Mouse (Mus musculus) liver, adult 2 months (tissue): ENCODE results near the gene Kcp. TPM values are rescaled to one million over a fixed set of nuclear protein-coding genes. Genes with fewer than 3 reads are reported as not detected.

ENCODE experiments used
- DNase-seq: peaks from one replicate; pipeline ENCODE4 v3.0.0-alpha.2; 2011; ENCODE audit warnings: low read depth, low spot score; ENCODE audit errors: extremely low read depth
- H3K27ac ChIP-seq: fragments of 200-500 bp; replicated peaks from 2 replicates; pipeline ENCODE4 v1.5.1; 2012; ENCODE audit warnings: low read depth, mild to moderate bottlenecking, control low read depth, inconsistent platforms, low read length; ENCODE audit not compliant: insufficient read depth
- H3K27me3 ChIP-seq: fragments of 200-500 bp; 2 replicates; pipeline ENCODE4 v1.6.1; 2012; ENCODE audit warnings: mild to moderate bottlenecking, moderate library complexity, low read length, inconsistent platforms; ENCODE audit not compliant: control insufficient read depth, insufficient read depth
- H3K36me3 ChIP-seq: fragments of 200-500 bp; 2 replicates; pipeline ENCODE4 v1.6.1; 2012; ENCODE audit warnings: low read length, inconsistent platforms; ENCODE audit not compliant: control insufficient read depth, insufficient read depth
- H3K4me1 ChIP-seq: fragments of 200-500 bp; 2 replicates; pipeline ENCODE4 v1.6.1; 2011; ENCODE audit warnings: low read length; ENCODE audit not compliant: control insufficient read depth, insufficient read depth
- H3K4me3 ChIP-seq: fragments of 200-500 bp; 2 replicates; pipeline ENCODE4 v1.5.1; 2011; ENCODE audit warnings: low read depth, mild to moderate bottlenecking, control low read depth, low read length, moderate library complexity; ENCODE audit not compliant: insufficient read depth
- H3K79me2 ChIP-seq: fragments of 200-500 bp; 2 replicates; pipeline ENCODE4 v1.6.1; 2012; ENCODE audit warnings: inconsistent platforms, mild to moderate bottlenecking, low read length, moderate library complexity; ENCODE audit not compliant: control insufficient read depth, insufficient read depth
- H3K9ac ChIP-seq: fragments of 200-500 bp; 2 replicates; pipeline ENCODE4 v1.6.1; 2012; ENCODE audit warnings: low read depth, mild to moderate bottlenecking, control low read depth, inconsistent platforms, low read length
- CTCF ChIP-seq: fragments of 200-500 bp; IDR thresholded peaks from 2 replicates; pipeline ENCODE4 v1.5.1; 2011; ENCODE audit warnings: low read depth, low read length, control low read depth
- POLR2A ChIP-seq: fragments of 200-500 bp; IDR thresholded peaks from 2 replicates; pipeline ENCODE4 v1.6.1; 2011; ENCODE audit warnings: low read length, control low read depth; ENCODE audit not compliant: insufficient read depth; ENCODE audit errors: extremely low read depth
- WGBS: fragments of 180-500 bp; shearing (Covaris S2); methylation state at CpG from one replicate; pipeline ENCODE4 v1.1.7; 2018; 5-methylcytosine and 5-hydroxymethylcytosine counted together
- polyA plus RNA-seq: library from polyadenylated mRNA; depleted of rRNA; stranded (reverse); fragments of >200 nt; gene quantifications from 2 replicates; pipeline ENCODE4 v1.2.3, GENCODE M21; 2012; rRNA removed
- total RNA-seq: library from RNA; depleted of rRNA; stranded (reverse); fragments of >200 nt; gene quantifications from 2 replicates; pipeline ENCODE4 v1.2.3, GENCODE M21; 2014; rRNA removed

Gene Kcp
- total and polyA plus RNA-seq, 2 experiments, result 1.8 to 10.2 TPM

DNA sequence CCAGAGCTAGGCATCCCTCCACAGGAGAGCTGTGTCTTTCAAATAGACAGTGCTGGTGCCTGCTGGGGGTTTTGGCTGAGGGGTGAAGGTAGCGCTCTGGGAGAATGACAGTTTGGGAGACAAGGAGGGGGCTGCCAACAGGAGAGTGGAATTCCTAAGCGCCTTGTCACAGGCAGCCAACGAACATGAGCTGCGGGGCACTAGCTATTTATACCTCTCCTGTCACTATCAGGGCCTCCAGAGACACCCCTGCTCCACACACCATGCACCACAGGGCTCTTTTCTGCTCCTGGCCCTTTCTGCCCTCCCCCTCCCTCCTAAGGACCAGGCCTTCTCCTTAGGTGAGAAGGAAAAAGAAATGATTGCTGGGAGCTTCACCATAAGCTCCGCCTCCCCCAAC lies 76.3 kb downstream of the Kcp start:
- H3K79me2 ChIP-seq, result no peaks in the 10 kb centered on the region
- H3K27me3 ChIP-seq, result peaks cover 14% of the 10 kb centered on the region
- no peaks in the 10 kb centered on the region for H3K36me3 ChIP-seq
- 66% methylated on average over 5 of the region's 5 CpGs for WGBS
- H3K4me3 ChIP-seq, result no peak overlapping the region
- DNase-seq, result no peak
- no peak overlapping the region for H3K27ac ChIP-seq
- TF ChIP-seq CTCF, result no peak
- TF ChIP-seq POLR2A, result no peak
- H3K4me1 ChIP-seq, result no peaks in the 10 kb centered on the region; the same call in 1 of the 2 replicates
- H3K9ac ChIP-seq, result no peak overlapping the region

DNA sequence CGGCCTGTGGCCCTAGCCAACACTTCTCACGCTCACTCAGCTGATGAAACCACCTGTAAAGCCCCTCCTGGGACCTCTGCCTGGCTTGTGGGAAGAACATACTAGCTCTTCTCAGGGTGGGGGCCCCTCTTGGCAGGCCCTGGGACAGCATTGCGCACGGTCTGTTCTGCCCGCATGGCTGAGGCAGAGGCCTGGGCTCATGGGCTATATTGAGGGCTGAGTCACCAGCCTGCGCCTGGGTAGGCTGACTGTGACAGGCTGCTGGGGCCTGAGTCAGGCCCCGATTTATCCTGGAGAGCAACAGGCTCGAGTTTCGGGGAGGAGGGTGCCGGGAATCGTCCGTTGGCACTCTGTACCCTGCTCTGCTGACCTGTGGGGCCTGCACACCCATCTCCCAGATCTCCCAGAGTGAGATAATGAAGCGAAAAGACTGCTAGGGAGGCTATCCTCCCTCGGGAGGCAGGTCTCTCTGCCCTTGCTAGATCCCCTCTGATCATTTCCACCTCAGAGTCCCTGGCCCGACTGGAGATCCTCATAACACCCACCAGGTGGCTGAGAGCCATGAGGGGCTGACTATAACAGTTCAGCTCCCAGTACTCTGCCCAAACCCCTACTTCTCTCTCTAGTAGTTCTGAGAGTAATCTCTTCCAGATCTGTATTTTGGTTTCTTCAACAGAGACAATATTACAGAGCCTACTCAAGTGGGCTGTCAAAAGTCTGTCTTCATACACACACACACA lies 76.9 kb downstream of the Kcp start:
- no peak overlapping the region for H3K4me3 ChIP-seq
- peaks cover 14% of the 10 kb centered on the region for H3K27me3 ChIP-seq
- H3K9ac ChIP-seq, result no peak overlapping the region
- DNase-seq, result no peak
- TF ChIP-seq CTCF (no peak), POLR2A (no peak)
- H3K4me1 ChIP-seq, result no peaks in the 10 kb centered on the region; the same call in 1 of the 2 replicates
- WGBS, result 73% methylated on average over 15 of the region's 15 CpGs
- no peaks in the 10 kb centered on the region for H3K36me3 ChIP-seq
- H3K27ac ChIP-seq, result no peak overlapping the region
- no peaks in the 10 kb centered on the region for H3K79me2 ChIP-seq

DNA sequence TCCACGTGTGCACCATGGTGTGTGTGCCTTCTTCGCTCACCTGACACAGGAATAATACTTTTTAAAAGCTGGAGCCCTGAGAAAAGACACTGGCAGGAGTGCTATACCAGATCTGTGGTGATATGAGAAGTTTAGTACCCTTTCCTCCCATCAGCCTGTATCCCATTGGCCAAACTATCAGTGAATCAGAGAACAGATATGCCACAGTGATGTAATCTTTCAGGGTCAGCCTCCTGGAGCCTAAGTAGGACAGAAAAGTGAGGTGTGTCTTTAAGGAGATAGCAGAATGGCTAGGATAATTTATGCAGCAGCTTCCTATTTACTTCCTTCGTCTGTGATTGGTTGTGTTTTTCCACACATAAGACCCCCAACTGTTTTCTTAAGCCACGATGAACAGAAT lies 79.6 kb downstream of the Kcp start:
- 62% methylated on average over 4 of the region's 4 CpGs for WGBS
- H3K9ac ChIP-seq, result no peak overlapping the region
- no peak overlapping the region for H3K27ac ChIP-seq
- H3K27me3 ChIP-seq, result peaks cover 6% of the 10 kb centered on the region
- H3K79me2 ChIP-seq, result no peaks in the 10 kb centered on the region
- no peaks in the 10 kb centered on the region for H3K4me1 ChIP-seq
- no peak overlapping the region for H3K4me3 ChIP-seq
- DNase-seq, result no peak
- no peak for TF ChIP-seq CTCF
- no peak for TF ChIP-seq POLR2A
- no peaks in the 10 kb centered on the region for H3K36me3 ChIP-seq

DNA sequence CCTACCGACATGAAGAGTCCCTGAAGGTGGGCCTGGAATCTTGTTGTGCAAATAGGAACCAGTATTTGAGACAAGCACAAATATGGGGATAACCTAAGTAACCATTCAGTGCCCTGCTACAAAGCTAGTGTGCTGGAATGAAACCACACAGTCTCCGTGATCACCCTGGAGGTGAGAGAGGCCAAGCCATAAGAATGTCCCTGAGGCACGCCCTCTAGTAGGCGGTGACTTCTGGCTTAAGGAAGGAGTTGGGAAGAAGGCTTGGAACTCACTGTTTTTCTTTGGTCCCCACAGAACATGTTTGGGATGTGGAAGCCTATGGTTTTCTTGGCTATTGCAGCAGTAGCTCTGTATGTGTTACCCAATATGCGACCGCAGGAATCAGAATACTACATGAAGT lies 81.4 kb downstream of the Kcp start:
- no peak for DNase-seq
- no peaks in the 10 kb centered on the region for H3K4me1 ChIP-seq
- no peaks in the 10 kb centered on the region for H3K27me3 ChIP-seq
- no peak overlapping the region for H3K9ac ChIP-seq
- TF ChIP-seq POLR2A (no peak), CTCF (no peak)
- no peaks in the 10 kb centered on the region for H3K79me2 ChIP-seq
- H3K27ac ChIP-seq, result no peak overlapping the region
- no peaks in the 10 kb centered on the region for H3K36me3 ChIP-seq
- WGBS, result 84% methylated on average over 6 of the region's 6 CpGs
- H3K4me3 ChIP-seq, result no peak overlapping the region

DNA sequence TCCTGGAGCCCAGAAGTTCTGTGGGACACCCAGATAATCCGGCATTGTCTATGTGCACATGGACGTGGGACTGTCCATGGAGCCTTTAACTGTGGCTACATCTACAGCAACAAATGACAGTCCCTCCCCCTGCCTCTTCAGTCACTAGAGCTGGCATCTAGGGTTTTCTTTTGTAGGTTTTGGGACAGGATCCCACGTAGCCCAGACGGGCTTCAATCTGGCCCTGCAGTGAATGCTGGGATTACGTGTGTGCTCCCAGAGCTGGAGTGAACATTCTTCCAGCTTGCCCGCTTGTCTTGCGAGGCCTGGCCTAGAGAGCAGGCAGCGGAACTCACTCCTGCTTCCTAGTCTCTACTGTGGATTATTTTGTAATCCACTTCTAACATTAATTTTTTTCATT lies 82.6 kb downstream of the Kcp start:
- no peak overlapping the region for H3K4me3 ChIP-seq
- TF ChIP-seq POLR2A (no peak), CTCF (no peak)
- H3K36me3 ChIP-seq, result no peaks in the 10 kb centered on the region
- no peaks in the 10 kb centered on the region for H3K27me3 ChIP-seq
- no peak overlapping the region for H3K27ac ChIP-seq
- H3K79me2 ChIP-seq, result no peaks in the 10 kb centered on the region
- 91% methylated on average over 8 of the region's 8 CpGs for WGBS
- H3K9ac ChIP-seq, result no peak overlapping the region
- no peak for DNase-seq
- no peaks in the 10 kb centered on the region for H3K4me1 ChIP-seq

Other genes with a start within 250 kb of the Kcp start
- gene Hilpda, start 235.5 kb downstream of the Kcp start, total RNA-seq, result 2.5 and 3.3 TPM in 2 replicates
- 4.0 and 5.8 TPM in 2 replicates for gene Hilpda, start 235.5 kb downstream of the Kcp start, polyA plus RNA-seq
- not detected in 2 replicates for gene Fam71f2, start 228.4 kb downstream of the Kcp start, total RNA-seq
- 0.24 TPM in 1 of 2 replicates, not detected in the other for gene Fam71f2, start 228.4 kb downstream of the Kcp start, polyA plus RNA-seq
- not detected in 2 replicates for gene Fam71f1, start 188.8 kb downstream of the Kcp start, total RNA-seq
- not detected in 2 replicates for gene Fam71f1, start 188.8 kb downstream of the Kcp start, polyA plus RNA-seq
- gene Calu, start 159.9 kb downstream of the Kcp start, total RNA-seq, result 113 and 125 TPM in 2 replicates
- 21.9 and 27.1 TPM in 2 replicates for gene Calu, start 159.9 kb downstream of the Kcp start, polyA plus RNA-seq
- gene Opn1sw, start 119.5 kb downstream of the Kcp start, total RNA-seq, result 0.09 and 0.20 TPM in 2 replicates
- gene Opn1sw, start 119.5 kb downstream of the Kcp start, polyA plus RNA-seq, result 0.15 and 1.1 TPM in 2 replicates
- gene Ccdc136, start 111.6 kb downstream of the Kcp start, total RNA-seq, result under 0.01 and 0.09 TPM in 2 replicates
- 0.11 and 0.34 TPM in 2 replicates for gene Ccdc136, start 111.6 kb downstream of the Kcp start, polyA plus RNA-seq
- gene Flnc, start 74.7 kb downstream of the Kcp start, total RNA-seq, result 0.07 and 0.28 TPM in 2 replicates
- gene Flnc, start 74.7 kb downstream of the Kcp start, polyA plus RNA-seq, result 0.04 and 0.09 TPM in 2 replicates
- gene Atp6v1f, start 40.2 kb downstream of the Kcp start, total RNA-seq, result 86.8 and 90.5 TPM in 2 replicates
- 167 and 181 TPM in 2 replicates for gene Atp6v1f, start 40.2 kb downstream of the Kcp start, polyA plus RNA-seq
- not detected in 2 replicates for gene Atp6v1fnb, start 36.5 kb downstream of the Kcp start, total RNA-seq
- not detected in 2 replicates for gene Atp6v1fnb, start 36.5 kb downstream of the Kcp start, polyA plus RNA-seq
- 10.0 and 12.4 TPM in 2 replicates for gene Irf5, start 18.7 kb upstream of the Kcp start, total RNA-seq
- gene Irf5, start 18.7 kb upstream of the Kcp start, polyA plus RNA-seq, result 30.6 and 48.3 TPM in 2 replicates
- 26.8 and 31.5 TPM in 2 replicates for gene Tnpo3, start 101.9 kb upstream of the Kcp start, total RNA-seq
- 33.3 and 34.7 TPM in 2 replicates for gene Tnpo3, start 101.9 kb upstream of the Kcp start, polyA plus RNA-seq
- 4.2 and 9.3 TPM in 2 replicates for gene Tspan33, start 186.3 kb upstream of the Kcp start, total RNA-seq
- gene Tspan33, start 186.3 kb upstream of the Kcp start, polyA plus RNA-seq, result 7.0 and 8.5 TPM in 2 replicates
- 4.1 and 5.0 TPM in 2 replicates for gene Smo, start 227.6 kb upstream of the Kcp start, total RNA-seq
- gene Smo, start 227.6 kb upstream of the Kcp start, polyA plus RNA-seq, result 6.7 and 10.5 TPM in 2 replicates